Mouse (Mus musculus) stomach, embryonic 16.5 days (tissue): ENCODE results near the gene Gpd2. TPM values are rescaled to one million over a fixed set of nuclear protein-coding genes. Genes with fewer than 3 reads are reported as not detected.

Experiments used
- ATAC-seq: fragments of 200-750 bp; cut with Nextera tagmentation; 2 replicates; pipeline ENCODE4 v1.8.0; 2017; ENCODE audit warnings: moderate number of reproducible peaks, moderate TSS enrichment; ENCODE audit not compliant: insufficient read depth, low FRiP score
- H3K27ac ChIP-seq: fragments of 300-500 bp; sonication (generic); 2 replicates; pipeline ENCODE4 v1.5.1; 2014; ENCODE audit warnings: low read length
- H3K27me3 ChIP-seq: fragments of 300-500 bp; sonication (generic); 2 replicates; pipeline ENCODE4 v1.6.1; 2014; ENCODE audit warnings: low read length, control low read depth, mixed read lengths; ENCODE audit not compliant: control insufficient read depth, insufficient read depth
- H3K36me3 ChIP-seq: fragments of 300-500 bp; sonication (generic); 2 replicates; pipeline ENCODE4 v1.6.1; 2014; ENCODE audit warnings: low read length; ENCODE audit not compliant: control insufficient read depth, insufficient read depth
- H3K4me1 ChIP-seq: fragments of 300-500 bp; sonication (generic); 2 replicates; pipeline ENCODE4 v1.6.1; 2014; ENCODE audit warnings: low read length, control low read depth, mixed read lengths; ENCODE audit not compliant: control insufficient read depth, insufficient read depth
- H3K4me2 ChIP-seq: fragments of 300-500 bp; sonication (generic); 2 replicates; pipeline ENCODE4 v1.6.1; 2014; ENCODE audit warnings: low read depth, low read length, mixed read lengths
- H3K4me3 ChIP-seq: fragments of 300-500 bp; sonication (generic); replicated peaks from 2 replicates; pipeline ENCODE4 v1.5.1; 2014; ENCODE audit warnings: mild to moderate bottlenecking, low read length
- H3K9ac ChIP-seq: fragments of 300-500 bp; sonication (generic); 2 replicates; pipeline ENCODE4 v1.6.1; 2014; ENCODE audit warnings: low read length
- H3K9me3 ChIP-seq: fragments of 300-500 bp; sonication (generic); replicated peaks from 2 replicates; pipeline ENCODE4 v1.6.1; 2016; ENCODE audit warnings: low read length, control low read depth; ENCODE audit not compliant: control insufficient read depth
- WGBS: fragments of 180-500 bp; shearing (Covaris S2); extraction: QIAGEN DNeasy Blood & Tissue Kit; methylation state at CpG from one replicate; pipeline ENCODE4 v1.1.7; 2014; 5-methylcytosine and 5-hydroxymethylcytosine counted together
- polyA plus RNA-seq: library from polyadenylated mRNA; unstranded; fragments of >200 nt; fragmentation: Nextera tagmentation; extraction: Ambion mirVana; gene quantifications from 2 replicates; pipeline ENCODE4 v1.2.1, GENCODE M21; 2015

The Gpd2 gene
- polyA plus RNA-seq, 1 experiment from 2014 or later: 36.5 TPM

GRCm38 (mm10) chr2:57225236-57225635, 12.2 kb upstream of the Gpd2 start:
- Histone ChIP-seq H3K4me3 (no peak overlapping the region), H3K27ac (no peak overlapping the region), H3K9ac (no peak overlapping the region), H3K36me3 (no peaks in the 10 kb centered on the region), H3K9me3 (no peaks in the 10 kb centered on the region), H3K4me1 (no peaks in the 10 kb centered on the region), H3K27me3 (no peaks in the 10 kb centered on the region), H3K4me2 (no peak overlapping the region)
- WGBS: 43% methylated on average over 2 of the region's 2 CpGs
- ATAC-seq: peak; percentile 74; the same call in 1 of the 2 replicates

GRCm38 (mm10) chr2:57227425-57227824, 10.0 kb upstream of the Gpd2 start:
- no peak overlapping the region for H3K4me3 ChIP-seq
- 98% methylated on average over 3 of the region's 3 CpGs for WGBS
- no peaks in the 10 kb centered on the region for H3K36me3 ChIP-seq
- H3K4me2 ChIP-seq: no peak overlapping the region
- no peaks in the 10 kb centered on the region for H3K4me1 ChIP-seq
- no peak for ATAC-seq
- no peaks in the 10 kb centered on the region for H3K27me3 ChIP-seq
- H3K27ac ChIP-seq: no peak overlapping the region
- no peak overlapping the region for H3K9ac ChIP-seq
- H3K9me3 ChIP-seq: no peaks in the 10 kb centered on the region

- Histone ChIP-seq H3K36me3 (no peaks in the 10 kb centered on the region), H3K27ac (no peak overlapping the region), H3K4me2 (no peak overlapping the region), H3K4me3 (no peak overlapping the region), H3K9me3 (no peaks in the 10 kb centered on the region), H3K9ac (no peak overlapping the region), H3K27me3 (no peaks in the 10 kb centered on the region), H3K4me1 (no peaks in the 10 kb centered on the region)
- no peak for ATAC-seq
- whole genome bisulfite sequencing: 72% methylated on average over 4 of the region's 4 CpGs
Measured at GRCm38 (mm10) chr2:57229647-57230240, 7.7 kb upstream of the Gpd2 start.

GRCm38 (mm10) chr2:57231432-57231831, 6.0 kb upstream of the Gpd2 start:
- no peak for ATAC-seq
- no peak overlapping the region for H3K9ac ChIP-seq
- no peak overlapping the region for H3K4me3 ChIP-seq
- H3K36me3 ChIP-seq: no peaks in the 10 kb centered on the region
- no peaks in the 10 kb centered on the region for H3K9me3 ChIP-seq
- no peak overlapping the region for H3K4me2 ChIP-seq
- no peaks in the 10 kb centered on the region for H3K4me1 ChIP-seq
- H3K27me3 ChIP-seq: no peaks in the 10 kb centered on the region
- WGBS: 67% methylated on average over 5 of the region's 5 CpGs
- no peak overlapping the region for H3K27ac ChIP-seq

GRCm38 (mm10) chr2:57232328-57232727, 5.1 kb upstream of the Gpd2 start:
- H3K9ac ChIP-seq: no peak overlapping the region
- ATAC-seq: no peak

GRCm38 (mm10) chr2:57236246-57236645, 1.2 kb upstream of the Gpd2 start:
- H3K36me3 ChIP-seq: no peaks in the 10 kb centered on the region
- H3K4me2 ChIP-seq: no peak overlapping the region
- H3K9me3 ChIP-seq: no peaks in the 10 kb centered on the region
- H3K4me1 ChIP-seq: peaks cover 12% of the 10 kb centered on the region
- no peak overlapping the region for H3K9ac ChIP-seq
- no peaks in the 10 kb centered on the region for H3K27me3 ChIP-seq
- no peak for ATAC-seq
- no peak overlapping the region for H3K27ac ChIP-seq
- WGBS: 74% methylated on average over 2 of the region's 2 CpGs
- H3K4me3 ChIP-seq: no peak overlapping the region

More at GRCm38 (mm10) chr2:57232328-57232727, 5.1 kb upstream of the Gpd2 start:
- H3K27ac ChIP-seq: no peak overlapping the region
- no peak overlapping the region for H3K4me2 ChIP-seq
- H3K4me3 ChIP-seq: no peak overlapping the region
- no peaks in the 10 kb centered on the region for H3K9me3 ChIP-seq
- WGBS: 88% methylated on average over 8 of the region's 8 CpGs
- H3K27me3 ChIP-seq: no peaks in the 10 kb centered on the region
- H3K4me1 ChIP-seq: peaks cover 6% of the 10 kb centered on the region
- no peaks in the 10 kb centered on the region for H3K36me3 ChIP-seq

- Histone ChIP-seq H3K4me1 (peaks cover 12% of the 10 kb centered on the region), H3K4me2 (peak overlapping the region; percentile 98), H3K9me3 (no peaks in the 10 kb centered on the region), H3K4me3 (peak overlapping the region; percentile 81), H3K9ac (peak overlapping the region; percentile 96; the same call in 1 of the 2 replicates), H3K27me3 (no peaks in the 10 kb centered on the region), H3K36me3 (no peaks in the 10 kb centered on the region), H3K27ac (peak overlapping the region; percentile 93)
- WGBS: 38% methylated on average over 6 of the region's 6 CpGs
- no peak for ATAC-seq
Measured at GRCm38 (mm10) chr2:57237026-57237425, 409 bp upstream of the Gpd2 start.

- H3K4me2 ChIP-seq: peak overlapping the region; percentile 98
- under 1% methylated on average over 66 of the region's 69 CpGs for WGBS
- H3K9ac ChIP-seq: peak overlapping the region; percentile 96
- H3K36me3 ChIP-seq: no peaks in the 10 kb centered on the region
- peak; percentile 91 for ATAC-seq
- peaks cover 12% of the 10 kb centered on the region for H3K4me1 ChIP-seq
- H3K9me3 ChIP-seq: no peaks in the 10 kb centered on the region
- H3K27me3 ChIP-seq: no peaks in the 10 kb centered on the region
- peak overlapping the region; percentile 81 for H3K4me3 ChIP-seq
- H3K27ac ChIP-seq: peak overlapping the region; percentile 93
Measured at GRCm38 (mm10) chr2:57237920-57238613, 632 bp downstream of the Gpd2 start.

- Histone ChIP-seq H3K4me1 (peaks cover 12% of the 10 kb centered on the region), H3K9ac (peak overlapping the region; percentile 96), H3K27me3 (no peaks in the 10 kb centered on the region), H3K27ac (peak overlapping the region; percentile 93), H3K4me3 (peak overlapping the region; percentile 81), H3K36me3 (no peaks in the 10 kb centered on the region), H3K4me2 (peak overlapping the region; percentile 98), H3K9me3 (no peaks in the 10 kb centered on the region)
- ATAC-seq: 0 out of 2 replicates have a peak, but pooled peaks have one; percentile 5
- 3% methylated on average over 17 of the region's 17 CpGs for WGBS
Measured at GRCm38 (mm10) chr2:57238614-57239165, 1.3 kb downstream of the Gpd2 start.
